Mouse (Mus musculus) liver, embryonic 16.5 days (tissue): ENCODE data around the gene Trpm3. TPM values are rescaled to one million over a fixed set of nuclear protein-coding genes. Genes with fewer than 3 reads are reported as not detected.

Experiments used
- ATAC-seq: fragments of 200-750 bp; cut with Nextera tagmentation; 2 replicates; pipeline ENCODE4 v1.8.0; 2017; ENCODE audit warnings: low read depth, mild to moderate bottlenecking, moderate number of reproducible peaks, moderate library complexity
- H3K27ac ChIP-seq: fragments of 300-500 bp; sonication (generic); 2 replicates; pipeline ENCODE4 v1.5.1; 2014; ENCODE audit warnings: mild to moderate bottlenecking, low read length
- H3K27me3 ChIP-seq: fragments of 300-500 bp; sonication (generic); 2 replicates; pipeline ENCODE4 v1.6.1; 2014; ENCODE audit warnings: low read depth, low read length, mixed read lengths; ENCODE audit not compliant: control insufficient read depth, insufficient read depth
- H3K36me3 ChIP-seq: fragments of 300-500 bp; sonication (generic); 2 replicates; pipeline ENCODE4 v1.6.1; 2014; ENCODE audit warnings: mild to moderate bottlenecking; ENCODE audit not compliant: control insufficient read depth, insufficient read depth
- H3K4me1 ChIP-seq: fragments of 300-500 bp; sonication (generic); 2 replicates; pipeline ENCODE4 v1.6.1; 2014; ENCODE audit warnings: low read depth, low read length, mixed read lengths; ENCODE audit not compliant: control insufficient read depth
- H3K4me2 ChIP-seq: fragments of 300-500 bp; sonication (generic); 2 replicates; pipeline ENCODE4 v1.6.1; 2014; ENCODE audit warnings: low read depth, low read length, mixed read lengths
- H3K4me3 ChIP-seq: fragments of 300-500 bp; sonication (generic); 2 replicates; pipeline ENCODE4 v1.5.1; 2014; ENCODE audit warnings: low read depth, mild to moderate bottlenecking, low read length
- H3K9ac ChIP-seq: fragments of 300-500 bp; sonication (generic); 2 replicates; pipeline ENCODE4 v1.6.1; 2014; ENCODE audit warnings: low read depth, low read length
- H3K9me3 ChIP-seq: fragments of 300-500 bp; sonication (generic); replicated peaks from 2 replicates; pipeline ENCODE4 v1.6.1; 2016; ENCODE audit warnings: low read length; ENCODE audit not compliant: control insufficient read depth
- microRNA counts: library from miRNA; unstranded; fragments of <30 nt; microRNA quantifications from one replicate; lab custom pipeline; 2016
- microRNA-seq: library from miRNA; unstranded; fragments of <30 nt; microRNA quantifications from one replicate; pipeline ENCODE4, GENCODE M21; 2016
- polyA plus RNA-seq: library from polyadenylated mRNA; unstranded; fragments of >200 nt; fragmentation: Nextera tagmentation; extraction: Ambion mirVana; gene quantifications from 2 replicates; pipeline ENCODE4 v1.2.1, GENCODE M21; 2015

Gene Trpm3
- polyA plus RNA-seq, 1 experiment from 2014 or later: 0.04 TPM

- Histone ChIP-seq H3K9ac (no peak overlapping the region), H3K36me3 (no peaks in the 10 kb centered on the region), H3K27ac (no peak overlapping the region), H3K4me3 (no peak overlapping the region), H3K4me2 (no peak overlapping the region), H3K27me3 (no peaks in the 10 kb centered on the region), H3K9me3 (no peaks in the 10 kb centered on the region), H3K4me1 (no peaks in the 10 kb centered on the region)
- no peak for ATAC-seq
Observed at GRCm38 (mm10) chr19:23043699-23044098, 904.9 kb downstream of the Trpm3 start.

MicroRNAs encoded within 50 kb of the gene (microRNA counts, 519-probe panel; counts per million panel counts)
- 2,301 counts per million, percentile 48 among the panel's probes with 10 or more counts for microRNA mmu-miR-204 (lab: Ali Mortazavi, UCI)

Small RNA genes within 50 kb of the gene (microRNA-seq; reads per million reads assigned to microRNA genes)
- 15.3 reads per million, percentile 32 among the genes with 10 or more reads in this experiment for gene Mir204
